Mouse (Mus musculus): ENCODE data around the gene Cry1.

- TF ChIP-seq GATA1 (IDR thresholded peaks at IDR 0.05; ENCODE audit: low read length) (no peak), TAL1 (IDR thresholded peaks at IDR 0.05; ENCODE audit: low read length) (no peak)
Measured at GRCm38 (mm10) chr10:85164791-85165190, 20.1 kb downstream of the Cry1 start.

Data from erythroblast, embryonic 14.5 days (primary cell).